Mouse (Mus musculus) kidney, embryonic 15.5 days (tissue): ENCODE results near the gene Ipo8. TPM values are rescaled to one million over a fixed set of nuclear protein-coding genes. Genes with fewer than 3 reads are reported as not detected.

Experiments
- ATAC-seq: fragments of 200-750 bp; cut with Nextera tagmentation; replicated peaks from 2 replicates; pipeline ENCODE4 v1.8.0; 2017; ENCODE audit warnings: moderate TSS enrichment; ENCODE audit not compliant: low FRiP score
- H3K27ac ChIP-seq: fragments of 300-500 bp; sonication (generic); 2 replicates; pipeline ENCODE4 v1.5.1; 2015; ENCODE audit warnings: mild to moderate bottlenecking, inconsistent platforms
- H3K27me3 ChIP-seq: fragments of 300-500 bp; sonication (generic); 2 replicates; pipeline ENCODE4 v1.6.1; 2015; ENCODE audit warnings: inconsistent platforms
- H3K36me3 ChIP-seq: fragments of 300-500 bp; sonication (generic); 2 replicates; pipeline ENCODE4 v1.6.1; 2015; ENCODE audit warnings: inconsistent platforms
- H3K4me1 ChIP-seq: fragments of 300-500 bp; sonication (generic); 2 replicates; pipeline ENCODE4 v1.6.1; 2015; ENCODE audit warnings: inconsistent platforms
- H3K4me2 ChIP-seq: fragments of 300-500 bp; sonication (generic); 2 replicates; pipeline ENCODE4 v1.6.1; 2015; ENCODE audit warnings: moderate library complexity, mild to moderate bottlenecking, inconsistent platforms
- H3K4me3 ChIP-seq: fragments of 300-500 bp; sonication (generic); replicated peaks from 2 replicates; pipeline ENCODE4 v1.5.1; 2015; ENCODE audit warnings: mild to moderate bottlenecking, inconsistent platforms
- H3K9ac ChIP-seq: fragments of 300-500 bp; sonication (generic); 2 replicates; pipeline ENCODE4 v1.6.1; 2015; ENCODE audit warnings: mild to moderate bottlenecking, inconsistent platforms
- H3K9me3 ChIP-seq: fragments of 300-500 bp; sonication (generic); replicated peaks from 2 replicates; pipeline ENCODE4 v1.6.1; 2016; ENCODE audit warnings: inconsistent platforms
- WGBS: fragments of 180-500 bp; shearing (Covaris S2); methylation state at CpG from one replicate; pipeline ENCODE4 v1.1.7; 2015; ENCODE audit warnings: mixed read lengths; 5-methylcytosine and 5-hydroxymethylcytosine counted together
- polyA plus RNA-seq: library from polyadenylated mRNA; unstranded; fragments of >200 nt; fragmentation: Nextera tagmentation; extraction: Ambion mirVana; gene quantifications from 2 replicates; pipeline ENCODE4 v1.2.1, GENCODE M21; 2015

Ipo8 gene
- polyA plus RNA-seq, 1 experiment from 2014 or later = 26.7 TPM

GRCm38 (mm10) chr6:148795145-148795544 lies 36.1 kb downstream of the Ipo8 start:
- no peaks in the 10 kb centered on the region for H3K4me1 ChIP-seq
- no peaks in the 10 kb centered on the region for H3K27me3 ChIP-seq
- H3K9ac ChIP-seq = no peak overlapping the region
- 93% methylated on average over 2 of the region's 2 CpGs for WGBS
- ATAC-seq = no peak
- H3K27ac ChIP-seq = no peak overlapping the region
- H3K4me2 ChIP-seq = no peak overlapping the region
- H3K4me3 ChIP-seq = no peak overlapping the region
- peaks cover 63% of the 10 kb centered on the region for H3K36me3 ChIP-seq
- no peaks in the 10 kb centered on the region for H3K9me3 ChIP-seq

GRCm38 (mm10) chr6:148789010-148789673 lies 42.1 kb downstream of the Ipo8 start:
- Histone ChIP-seq H3K27ac (no peak overlapping the region), H3K4me3 (no peak overlapping the region), H3K36me3 (peaks cover 76% of the 10 kb centered on the region), H3K27me3 (no peaks in the 10 kb centered on the region), H3K9me3 (no peaks in the 10 kb centered on the region), H3K4me1 (no peaks in the 10 kb centered on the region), H3K9ac (no peak overlapping the region), H3K4me2 (no peak overlapping the region)
- ATAC-seq = no peak
- 96% methylated on average over 9 of the region's 9 CpGs for WGBS

GRCm38 (mm10) chr6:148786186-148786585 lies 45.1 kb downstream of the Ipo8 start:
- Histone ChIP-seq H3K9ac (no peak overlapping the region), H3K4me3 (no peak overlapping the region), H3K9me3 (no peaks in the 10 kb centered on the region), H3K4me2 (no peak overlapping the region), H3K27ac (no peak overlapping the region), H3K36me3 (peaks cover 79% of the 10 kb centered on the region), H3K27me3 (no peaks in the 10 kb centered on the region), H3K4me1 (no peaks in the 10 kb centered on the region)
- no peak for ATAC-seq
- WGBS = 86% methylated on average over 5 of the region's 5 CpGs

- no peaks in the 10 kb centered on the region for H3K27me3 ChIP-seq
- no peak overlapping the region for H3K27ac ChIP-seq
- no peak for ATAC-seq
- no peak overlapping the region for H3K4me3 ChIP-seq
- no peak overlapping the region for H3K4me2 ChIP-seq
- peaks cover 79% of the 10 kb centered on the region for H3K36me3 ChIP-seq
- no peaks in the 10 kb centered on the region for H3K9me3 ChIP-seq
- 71% methylated on average over 9 of the region's 9 CpGs for WGBS
- no peak overlapping the region for H3K9ac ChIP-seq
- H3K4me1 ChIP-seq = no peaks in the 10 kb centered on the region
These were observed 46.8 kb downstream of the Ipo8 start for GRCm38 (mm10) chr6:148784418-148784817.

GRCm38 (mm10) chr6:148776236-148776635 lies 55.0 kb downstream of the Ipo8 start:
- H3K27ac ChIP-seq = no peak overlapping the region
- no peak for ATAC-seq
- H3K4me1 ChIP-seq = no peaks in the 10 kb centered on the region
- H3K27me3 ChIP-seq = no peaks in the 10 kb centered on the region
- WGBS = 99% methylated on average over 2 of the region's 2 CpGs
- H3K9me3 ChIP-seq = no peaks in the 10 kb centered on the region
- no peak overlapping the region for H3K4me3 ChIP-seq
- H3K36me3 ChIP-seq = peaks cover 79% of the 10 kb centered on the region
- no peak overlapping the region for H3K4me2 ChIP-seq
- H3K9ac ChIP-seq = no peak overlapping the region

GRCm38 (mm10) chr6:148771423-148771822 lies 59.8 kb downstream of the Ipo8 start:
- Histone ChIP-seq H3K4me1 (no peaks in the 10 kb centered on the region), H3K4me3 (no peak overlapping the region), H3K9me3 (no peaks in the 10 kb centered on the region), H3K27ac (no peak overlapping the region), H3K9ac (no peak overlapping the region), H3K4me2 (no peak overlapping the region), H3K36me3 (peaks cover 46% of the 10 kb centered on the region), H3K27me3 (no peaks in the 10 kb centered on the region)
- WGBS = 84% methylated on average over 3 of the region's 3 CpGs
- no peak for ATAC-seq

- Histone ChIP-seq H3K27me3 (no peaks in the 10 kb centered on the region), H3K4me1 (no peaks in the 10 kb centered on the region), H3K4me3 (no peak overlapping the region), H3K4me2 (no peak overlapping the region), H3K9ac (no peak overlapping the region), H3K36me3 (peaks cover 17% of the 10 kb centered on the region), H3K9me3 (no peaks in the 10 kb centered on the region), H3K27ac (no peak overlapping the region)
- no peak for ATAC-seq
- 90% methylated on average over 12 of the region's 12 CpGs for WGBS
These were observed 62.8 kb downstream of the Ipo8 start for GRCm38 (mm10) chr6:148768419-148768818.

GRCm38 (mm10) chr6:148767228-148767627 lies 64.0 kb downstream of the Ipo8 start:
- no peak overlapping the region for H3K4me2 ChIP-seq
- ATAC-seq = no peak
- H3K27ac ChIP-seq = no peak overlapping the region
- H3K27me3 ChIP-seq = no peaks in the 10 kb centered on the region
- H3K9ac ChIP-seq = no peak overlapping the region
- H3K36me3 ChIP-seq = peaks cover 12% of the 10 kb centered on the region; the same call in 1 of the 2 replicates
- no peak overlapping the region for H3K4me3 ChIP-seq
- H3K9me3 ChIP-seq = no peaks in the 10 kb centered on the region
- H3K4me1 ChIP-seq = no peaks in the 10 kb centered on the region

GRCm38 (mm10) chr6:148761967-148762712 lies 69.1 kb downstream of the Ipo8 start:
- Histone ChIP-seq H3K9me3 (no peaks in the 10 kb centered on the region), H3K36me3 (no peaks in the 10 kb centered on the region), H3K27ac (no peak overlapping the region), H3K4me3 (no peak overlapping the region), H3K4me1 (no peaks in the 10 kb centered on the region), H3K27me3 (no peaks in the 10 kb centered on the region), H3K4me2 (no peak overlapping the region), H3K9ac (no peak overlapping the region)
- ATAC-seq = no peak
- WGBS = 84% methylated on average over 3 of the region's 3 CpGs

- H3K36me3 ChIP-seq = no peaks in the 10 kb centered on the region
- 68% methylated on average over 4 of the region's 4 CpGs for WGBS
- no peak for ATAC-seq
- no peak overlapping the region for H3K27ac ChIP-seq
- no peak overlapping the region for H3K4me2 ChIP-seq
- H3K9me3 ChIP-seq = no peaks in the 10 kb centered on the region
- H3K27me3 ChIP-seq = no peaks in the 10 kb centered on the region
- no peak overlapping the region for H3K4me3 ChIP-seq
- no peak overlapping the region for H3K9ac ChIP-seq
- no peaks in the 10 kb centered on the region for H3K4me1 ChIP-seq
These were observed 69.8 kb downstream of the Ipo8 start for GRCm38 (mm10) chr6:148761475-148761874.

GRCm38 (mm10) chr6:148756535-148756934 lies 74.7 kb downstream of the Ipo8 start:
- WGBS = 97% methylated on average over 1 of the region's 1 CpGs

GRCm38 (mm10) chr6:148751400-148751799 lies 79.9 kb downstream of the Ipo8 start:
- ATAC-seq = no peak
- no peaks in the 10 kb centered on the region for H3K36me3 ChIP-seq
- H3K27me3 ChIP-seq = no peaks in the 10 kb centered on the region
- H3K27ac ChIP-seq = no peak overlapping the region
- H3K9ac ChIP-seq = no peak overlapping the region
- no peaks in the 10 kb centered on the region for H3K9me3 ChIP-seq
- WGBS = 81% methylated on average over 2 of the region's 2 CpGs
- H3K4me2 ChIP-seq = no peak overlapping the region
- H3K4me3 ChIP-seq = no peak overlapping the region
- no peaks in the 10 kb centered on the region for H3K4me1 ChIP-seq

More at GRCm38 (mm10) chr6:148756535-148756934, 74.7 kb downstream of the Ipo8 start:
- Histone ChIP-seq H3K27me3 (no peaks in the 10 kb centered on the region), H3K4me3 (no peak overlapping the region), H3K4me2 (no peak overlapping the region), H3K9me3 (no peaks in the 10 kb centered on the region), H3K4me1 (no peaks in the 10 kb centered on the region), H3K36me3 (no peaks in the 10 kb centered on the region), H3K9ac (no peak overlapping the region), H3K27ac (no peak overlapping the region)
- no peak for ATAC-seq
